Mouse (Mus musculus): ENCODE data around the gene Cygb. TPM values are rescaled to one million over a fixed set of nuclear protein-coding genes. Genes with fewer than 3 reads are reported as not detected.
"Not testable (repeated sequence)": the region's sequence is repeated elsewhere in the genome, so short reads cannot be mapped to it uniquely, and the experiment has no call there.

Cygb gene
- polyA plus RNA-seq, 1 experiment from 2014 or later: 20.5 TPM

DNA sequence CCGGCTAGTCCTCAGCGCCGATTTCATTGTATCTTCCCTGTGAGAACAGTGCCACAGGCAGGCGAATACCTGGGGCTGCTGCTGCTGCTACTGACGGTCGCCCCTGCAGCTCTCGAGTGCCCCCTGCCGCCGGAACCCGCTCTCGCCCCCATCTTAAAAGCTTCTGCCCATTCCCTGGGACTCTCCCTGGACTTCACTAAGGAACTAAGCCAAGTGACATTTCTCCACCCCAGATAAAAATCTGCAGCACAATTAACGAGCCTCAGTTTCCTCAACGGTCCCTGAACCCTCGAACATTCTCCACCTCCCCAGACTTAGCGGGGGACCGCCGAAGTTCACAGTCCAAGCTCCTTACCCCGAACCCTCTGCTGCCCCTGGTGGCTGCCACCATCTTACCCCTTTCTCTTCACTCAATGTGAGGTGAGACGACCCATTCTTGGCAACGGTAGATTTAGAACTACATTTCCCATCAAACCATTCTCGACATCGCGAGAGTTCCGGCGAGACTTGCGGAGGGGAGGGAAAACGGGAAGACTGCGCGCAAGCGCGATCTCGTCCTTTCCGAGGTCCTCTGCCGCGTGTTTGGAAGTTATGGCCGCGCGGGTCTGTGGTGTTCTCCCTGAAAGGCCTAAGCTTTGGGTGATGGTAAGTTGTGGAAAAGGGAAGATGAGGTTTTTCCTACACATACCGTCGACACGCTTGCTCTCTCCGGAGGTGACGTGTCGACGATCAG lies 17.2 kb upstream of the Cygb start:
- H3K4me3 ChIP-seq (ENCODE audit: low read depth, low read length): peak overlapping the region; percentile 65
- peak overlapping the region; percentile 86 for H3K9ac ChIP-seq (ENCODE audit: low read depth, low read length)
- H3K4me2 ChIP-seq (ENCODE audit: low read depth, low read length): peak overlapping the region; percentile 82
- H3K36me3 ChIP-seq (ENCODE audit: control insufficient read depth, insufficient read depth, low read length): peaks cover 37% of the 10 kb centered on the region
- H3K4me1 ChIP-seq (ENCODE audit: control insufficient read depth, insufficient read depth, low read length): peaks cover 19% of the 10 kb centered on the region
- no peaks in the 10 kb centered on the region; the same call in 1 of the 2 replicates for H3K27me3 ChIP-seq (replicated peaks; ENCODE audit: control insufficient read depth, insufficient read depth, low read length)
- peak; percentile 90 for ATAC-seq (ENCODE audit: low read depth)
- WGBS: under 1% methylated on average over 45 of the region's 45 CpGs
- H3K9me3 ChIP-seq (ENCODE audit: control insufficient read depth, low read length): no peaks in the 10 kb centered on the region
- DNase-seq (ENCODE audit: low spot score): peak; percentile 98
- peak overlapping the region; percentile 78 for H3K27ac ChIP-seq (replicated peaks; ENCODE audit: low read depth, low read length)

GRCm38 (mm10) chr11:116670386-116670785 lies 16.3 kb upstream of the Cygb start:
- H3K4me3 ChIP-seq (ENCODE audit: low read depth, low read length): peak overlapping the region; percentile 65; the same call in 1 of the 2 replicates
- no peak overlapping the region for H3K27ac ChIP-seq (replicated peaks; ENCODE audit: low read depth, low read length)
- ATAC-seq (ENCODE audit: low read depth) (no peak), DNase-seq (ENCODE audit: low spot score) (no peak)
- peak overlapping the region; percentile 82 for H3K4me2 ChIP-seq (ENCODE audit: low read depth, low read length)
- peak overlapping the region; percentile 86; the same call in 1 of the 2 replicates for H3K9ac ChIP-seq (ENCODE audit: low read depth, low read length)
- H3K36me3 ChIP-seq (ENCODE audit: control insufficient read depth, insufficient read depth, low read length): peaks cover 28% of the 10 kb centered on the region
- H3K9me3 ChIP-seq (ENCODE audit: control insufficient read depth, low read length): no peaks in the 10 kb centered on the region
- peaks cover 19% of the 10 kb centered on the region for H3K4me1 ChIP-seq (ENCODE audit: control insufficient read depth, insufficient read depth, low read length)
- no peaks in the 10 kb centered on the region; the same call in 1 of the 2 replicates for H3K27me3 ChIP-seq (replicated peaks; ENCODE audit: control insufficient read depth, insufficient read depth, low read length)
- 59% methylated on average over 7 of the region's 7 CpGs for WGBS

GRCm38 (mm10) chr11:116669787-116670365 lies 15.8 kb upstream of the Cygb start:
- DNase-seq (ENCODE audit: low spot score): no peak
- H3K4me3 ChIP-seq (ENCODE audit: low read depth, low read length): no peak overlapping the region
- 0 out of 2 replicates have a peak overlapping the region, but pooled peaks have one; percentile 5 for H3K9ac ChIP-seq (ENCODE audit: low read depth, low read length)
- no peaks in the 10 kb centered on the region for H3K9me3 ChIP-seq (ENCODE audit: control insufficient read depth, low read length)
- WGBS: 40% methylated on average over 13 of the region's 13 CpGs
- H3K36me3 ChIP-seq (ENCODE audit: control insufficient read depth, insufficient read depth, low read length): peaks cover 23% of the 10 kb centered on the region
- no peak for ATAC-seq (ENCODE audit: low read depth)
- no peak overlapping the region for H3K4me2 ChIP-seq (ENCODE audit: low read depth, low read length)
- H3K27ac ChIP-seq (replicated peaks; ENCODE audit: low read depth, low read length): no peak overlapping the region
- peaks cover 19% of the 10 kb centered on the region for H3K4me1 ChIP-seq (ENCODE audit: control insufficient read depth, insufficient read depth, low read length)
- no peaks in the 10 kb centered on the region; the same call in 1 of the 2 replicates for H3K27me3 ChIP-seq (replicated peaks; ENCODE audit: control insufficient read depth, insufficient read depth, low read length)

DNA sequence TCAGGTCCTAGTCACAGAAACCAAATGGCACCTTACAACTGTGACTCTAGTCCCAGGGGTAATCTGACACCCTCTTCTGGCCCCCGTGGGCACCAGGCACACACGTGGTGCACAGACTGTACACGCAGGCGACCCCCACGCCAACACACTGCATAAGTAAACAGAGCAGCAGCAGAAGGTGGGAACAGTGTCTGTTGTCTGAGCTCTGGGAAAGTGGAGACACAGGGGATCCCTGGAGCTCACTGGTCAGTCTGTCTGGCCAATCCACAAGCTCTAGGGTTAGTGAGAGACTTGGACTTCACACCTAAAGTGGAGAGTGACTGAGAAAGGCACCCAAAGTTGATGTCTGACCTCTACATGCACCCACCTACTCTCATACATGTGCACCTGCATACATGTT lies 15.2 kb upstream of the Cygb start:
- WGBS: 21% methylated on average over 5 of the region's 5 CpGs
- Histone ChIP-seq H3K9ac (ENCODE audit: low read depth, low read length) (0 out of 2 replicates have a peak overlapping the region, but pooled peaks have one; percentile 5), H3K27ac (replicated peaks; ENCODE audit: low read depth, low read length) (no peak overlapping the region), H3K9me3 (ENCODE audit: control insufficient read depth, low read length) (no peaks in the 10 kb centered on the region), H3K4me2 (ENCODE audit: low read depth, low read length) (no peak overlapping the region), H3K27me3 (replicated peaks; ENCODE audit: control insufficient read depth, insufficient read depth, low read length) (no peaks in the 10 kb centered on the region; the same call in 1 of the 2 replicates), H3K36me3 (ENCODE audit: control insufficient read depth, insufficient read depth, low read length) (peaks cover 17% of the 10 kb centered on the region), H3K4me1 (ENCODE audit: control insufficient read depth, insufficient read depth, low read length) (peaks cover 16% of the 10 kb centered on the region), H3K4me3 (ENCODE audit: low read depth, low read length) (no peak overlapping the region)
- DNase-seq (ENCODE audit: low spot score): no peak
- no peak for ATAC-seq (ENCODE audit: low read depth)

- ATAC-seq (ENCODE audit: low read depth) (no peak), DNase-seq (ENCODE audit: low spot score) (peak; percentile 24)
- Histone ChIP-seq H3K27ac (replicated peaks; ENCODE audit: low read depth, low read length) (no peak overlapping the region), H3K4me2 (ENCODE audit: low read depth, low read length) (no peak overlapping the region), H3K9me3 (ENCODE audit: control insufficient read depth, low read length) (no peaks in the 10 kb centered on the region), H3K27me3 (replicated peaks; ENCODE audit: control insufficient read depth, insufficient read depth, low read length) (no peaks in the 10 kb centered on the region; the same call in 1 of the 2 replicates), H3K4me1 (ENCODE audit: control insufficient read depth, insufficient read depth, low read length) (peaks cover 16% of the 10 kb centered on the region), H3K9ac (ENCODE audit: low read depth, low read length) (no peak overlapping the region), H3K36me3 (ENCODE audit: control insufficient read depth, insufficient read depth, low read length) (peaks cover 13% of the 10 kb centered on the region), H3K4me3 (ENCODE audit: low read depth, low read length) (no peak overlapping the region)
- 42% methylated on average over 7 of the region's 7 CpGs for WGBS
These were observed 14.7 kb upstream of the Cygb start for GRCm38 (mm10) chr11:116668839-116669238.

- no peak overlapping the region for H3K4me3 ChIP-seq (ENCODE audit: low read depth, low read length)
- WGBS: 84% methylated on average over 10 of the region's 10 CpGs
- DNase-seq (ENCODE audit: low spot score) (no peak), ATAC-seq (ENCODE audit: low read depth) (no peak)
- no peaks in the 10 kb centered on the region for H3K9me3 ChIP-seq (ENCODE audit: control insufficient read depth, low read length)
- H3K27ac ChIP-seq (replicated peaks; ENCODE audit: low read depth, low read length): no peak overlapping the region
- no peak overlapping the region for H3K9ac ChIP-seq (ENCODE audit: low read depth, low read length)
- no peaks in the 10 kb centered on the region; the same call in 1 of the 2 replicates for H3K27me3 ChIP-seq (replicated peaks; ENCODE audit: control insufficient read depth, insufficient read depth, low read length)
- peaks cover 16% of the 10 kb centered on the region for H3K4me1 ChIP-seq (ENCODE audit: control insufficient read depth, insufficient read depth, low read length)
- peaks cover 8% of the 10 kb centered on the region for H3K36me3 ChIP-seq (ENCODE audit: control insufficient read depth, insufficient read depth, low read length)
- no peak overlapping the region for H3K4me2 ChIP-seq (ENCODE audit: low read depth, low read length)
These were observed 14.3 kb upstream of the Cygb start for GRCm38 (mm10) chr11:116668381-116668825.

- H3K9ac ChIP-seq (ENCODE audit: low read depth, low read length): no peak overlapping the region
- H3K36me3 ChIP-seq (ENCODE audit: control insufficient read depth, insufficient read depth, low read length): peaks cover 4% of the 10 kb centered on the region; the same call in 1 of the 2 replicates
- ATAC-seq (ENCODE audit: low read depth): no peak
- H3K4me3 ChIP-seq (ENCODE audit: low read depth, low read length): no peak overlapping the region
- 71% methylated on average over 8 of the region's 8 CpGs for WGBS
- no peaks in the 10 kb centered on the region for H3K9me3 ChIP-seq (ENCODE audit: control insufficient read depth, low read length)
- no peak overlapping the region for H3K27ac ChIP-seq (replicated peaks; ENCODE audit: low read depth, low read length)
- no peaks in the 10 kb centered on the region; the same call in 1 of the 2 replicates for H3K27me3 ChIP-seq (replicated peaks; ENCODE audit: control insufficient read depth, insufficient read depth, low read length)
- peaks cover 14% of the 10 kb centered on the region for H3K4me1 ChIP-seq (ENCODE audit: control insufficient read depth, insufficient read depth, low read length)
- no peak overlapping the region for H3K4me2 ChIP-seq (ENCODE audit: low read depth, low read length)
- DNase-seq (ENCODE audit: low spot score): no peak
These were observed 13.8 kb upstream of the Cygb start for GRCm38 (mm10) chr11:116667930-116668329.

GRCm38 (mm10) chr11:116667012-116667411 lies 12.9 kb upstream of the Cygb start:
- not testable (repeated sequence) for DNase-seq (ENCODE audit: low spot score); H3K4me2 ChIP-seq (ENCODE audit: low read depth, low read length); H3K27me3 ChIP-seq (replicated peaks; ENCODE audit: control insufficient read depth, insufficient read depth, low read length); H3K36me3 ChIP-seq (ENCODE audit: control insufficient read depth, insufficient read depth, low read length); H3K9me3 ChIP-seq (ENCODE audit: control insufficient read depth, low read length); H3K4me3 ChIP-seq (ENCODE audit: low read depth, low read length); ATAC-seq (ENCODE audit: low read depth); H3K9ac ChIP-seq (ENCODE audit: low read depth, low read length); H3K27ac ChIP-seq (replicated peaks; ENCODE audit: low read depth, low read length)
- WGBS: 90% methylated on average over 3 of the region's 5 CpGs
- peaks cover 13% of the 10 kb centered on the region; the same call in 1 of the 2 replicates for H3K4me1 ChIP-seq (ENCODE audit: control insufficient read depth, insufficient read depth, low read length)
